Mouse (Mus musculus) G1E (cell line): Measurements from ENCODE around the gene Dusp16.

Source experiments
- CTCF ChIP-seq: IDR thresholded peaks from 2 replicates; pipeline ENCODE4 v1.5.1; 2012; ENCODE audit warnings: low read depth, low read length, inconsistent platforms, mixed read lengths
- GATA1 ChIP-seq: IDR thresholded peaks from 2 replicates; pipeline ENCODE4 v1.6.1; 2012; ENCODE audit warnings: borderline replicate concordance, low read length, inconsistent platforms, mixed read lengths
- POLR2AphosphoS5 ChIP-seq: IDR thresholded peaks from 2 replicates; pipeline ENCODE4 v1.6.1; 2012; ENCODE audit warnings: low read depth, low read length, inconsistent platforms; ENCODE audit not compliant: insufficient replicate concordance
- TAL1 ChIP-seq: conservative IDR thresholded peaks from 2 replicates; pipeline ENCODE4 v1.6.1; 2012; ENCODE audit warnings: low read depth, low read length, inconsistent platforms, mixed read lengths

DNA sequence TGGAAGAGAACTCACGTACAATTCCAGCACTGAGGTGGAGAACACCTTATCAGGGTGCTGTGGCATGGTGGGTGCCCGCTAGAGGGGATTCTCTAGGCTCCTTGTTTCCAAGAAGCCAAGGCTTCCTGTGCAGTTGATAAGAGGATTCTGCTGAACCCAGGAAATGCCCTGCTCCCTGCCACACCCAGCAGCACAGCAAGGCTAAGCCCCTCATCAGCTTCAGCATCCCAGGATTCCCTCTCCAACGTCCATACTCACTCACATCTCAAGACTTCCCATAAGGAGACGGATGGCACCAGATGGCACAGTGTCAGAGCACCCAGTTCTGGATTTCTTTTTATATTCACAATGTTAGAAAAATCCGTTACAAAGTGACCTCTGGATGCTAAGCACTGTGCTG lies 73.3 kb downstream of the Dusp16 start:
- TF ChIP-seq CTCF: no peak
- no peak for TF ChIP-seq TAL1
- no peak for TF ChIP-seq POLR2AphosphoS5
- no peak for TF ChIP-seq GATA1
